Mouse (Mus musculus): ENCODE measurements around the gene Gm21915. TPM values are rescaled to one million over a fixed set of nuclear protein-coding genes. Genes with fewer than 3 reads are reported as not detected.

Gene Gm21915
- total RNA-seq (2015; ENCODE audit: low replicate concordance) (not detected in 2 replicates), total RNA-seq (2017; ENCODE audit: low replicate concordance) (not detected in 2 replicates)

DNA sequence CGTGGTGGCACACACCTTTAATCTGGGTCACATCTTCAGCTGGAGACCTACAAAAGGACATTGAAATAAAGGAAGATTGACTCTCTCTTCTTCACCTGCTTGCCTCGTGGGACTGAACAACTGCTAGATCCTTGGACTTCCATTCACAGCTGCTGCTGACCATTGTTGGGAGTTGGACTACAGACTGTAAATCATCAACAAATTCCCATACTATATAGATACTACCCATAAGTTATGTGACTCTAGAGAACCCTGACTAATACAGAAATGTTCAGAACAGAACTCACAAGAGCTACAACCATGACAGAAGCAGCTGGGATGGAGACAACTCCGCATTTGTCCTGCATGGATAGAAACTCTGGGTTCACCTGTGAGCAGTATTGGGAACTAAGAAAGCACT, at the start of gene Gm21915:
Gene Gm21915 (plus strand): TSS at position 301 of the 400 bp plus-strand sequence.
- no peak for ATAC-seq (replicated peaks; ENCODE audit: low FRiP score, poor library complexity, severe bottlenecking)

DNA sequence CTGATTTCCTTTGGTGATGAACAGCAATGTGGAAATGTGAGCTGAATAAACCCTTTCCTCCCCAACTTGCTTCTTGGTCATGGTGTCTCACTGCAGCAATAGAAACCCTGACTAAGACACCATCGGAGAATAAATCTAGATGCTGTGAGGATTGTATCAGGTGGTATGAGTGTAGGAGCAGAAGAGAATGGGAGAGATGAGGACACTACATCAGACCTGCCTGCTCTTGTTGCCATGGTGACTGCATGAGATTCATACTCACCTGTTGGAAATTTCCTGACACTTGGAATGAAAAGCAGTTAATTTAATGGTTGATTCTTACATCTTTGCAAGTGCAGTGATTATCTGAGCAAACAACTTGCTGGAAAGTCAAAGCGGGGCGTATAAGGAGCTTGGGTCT, 48.1 kb upstream of the Gm21915 start:
- no peak for ATAC-seq (replicated peaks; ENCODE audit: low FRiP score, poor library complexity, severe bottlenecking)

DNA sequence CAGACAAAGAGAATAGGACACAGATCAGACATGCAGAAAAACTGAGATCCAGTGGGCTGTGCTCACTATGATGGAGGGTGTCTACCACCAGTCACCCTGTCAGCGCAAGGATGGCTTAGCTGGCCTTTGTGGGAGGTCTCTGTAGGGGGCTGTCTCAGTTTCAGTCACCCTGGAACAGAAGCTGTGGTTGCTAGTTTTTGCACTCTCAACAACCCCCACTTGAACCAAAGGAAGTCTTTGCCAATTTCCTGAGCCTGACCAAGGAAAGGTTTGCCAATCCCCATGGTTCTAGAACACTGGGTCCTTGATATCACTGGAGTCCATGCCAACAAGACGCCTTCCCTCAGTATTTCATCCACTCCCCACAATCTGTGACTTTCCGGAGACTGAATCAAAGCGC, 47.6 kb upstream of the Gm21915 start:
- no peak for ATAC-seq (replicated peaks; ENCODE audit: low FRiP score, poor library complexity, severe bottlenecking)

DNA sequence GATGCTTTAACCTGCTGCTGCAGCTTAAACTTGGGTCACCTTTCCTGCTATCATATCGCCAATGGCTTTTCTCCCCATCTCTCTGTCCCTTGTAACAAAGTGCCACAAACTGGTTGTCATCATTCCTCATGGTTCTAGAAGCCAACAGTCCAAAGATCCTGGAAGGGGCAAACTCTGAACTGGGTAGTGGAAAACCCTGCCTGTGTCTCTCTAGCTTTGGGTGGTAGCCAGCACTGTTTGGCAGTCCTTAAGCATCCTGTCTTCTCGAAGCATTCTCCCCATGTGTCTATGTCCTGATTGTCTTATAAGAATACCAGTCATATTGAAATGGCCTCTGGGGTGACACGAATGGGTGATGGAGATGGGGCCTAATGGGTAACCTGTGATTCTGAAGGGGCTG, 45.1 kb upstream of the Gm21915 start:
- ATAC-seq (replicated peaks; ENCODE audit: low FRiP score, poor library complexity, severe bottlenecking), result no peak

DNA sequence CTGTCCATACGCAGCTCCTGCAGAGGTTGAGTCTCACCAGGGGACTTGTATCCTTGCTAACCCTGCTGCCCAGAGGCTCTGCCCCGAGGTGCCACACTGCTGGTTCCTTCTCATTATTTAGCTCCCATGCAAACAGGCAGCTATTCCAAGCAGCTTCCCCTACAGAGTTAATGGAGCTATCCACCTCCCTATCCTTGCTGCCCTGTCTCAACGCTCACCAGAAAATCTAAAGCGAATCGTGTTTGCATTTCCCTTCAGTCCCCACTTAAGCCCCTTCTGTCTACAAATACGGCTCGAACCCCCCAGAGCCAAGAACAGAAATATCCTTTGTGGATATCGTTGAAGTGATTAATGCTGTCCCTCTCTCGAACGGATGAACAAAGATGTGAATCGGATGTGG, 43.8 kb upstream of the Gm21915 start:
- ATAC-seq (replicated peaks; ENCODE audit: low FRiP score, poor library complexity, severe bottlenecking), result no peak

DNA sequence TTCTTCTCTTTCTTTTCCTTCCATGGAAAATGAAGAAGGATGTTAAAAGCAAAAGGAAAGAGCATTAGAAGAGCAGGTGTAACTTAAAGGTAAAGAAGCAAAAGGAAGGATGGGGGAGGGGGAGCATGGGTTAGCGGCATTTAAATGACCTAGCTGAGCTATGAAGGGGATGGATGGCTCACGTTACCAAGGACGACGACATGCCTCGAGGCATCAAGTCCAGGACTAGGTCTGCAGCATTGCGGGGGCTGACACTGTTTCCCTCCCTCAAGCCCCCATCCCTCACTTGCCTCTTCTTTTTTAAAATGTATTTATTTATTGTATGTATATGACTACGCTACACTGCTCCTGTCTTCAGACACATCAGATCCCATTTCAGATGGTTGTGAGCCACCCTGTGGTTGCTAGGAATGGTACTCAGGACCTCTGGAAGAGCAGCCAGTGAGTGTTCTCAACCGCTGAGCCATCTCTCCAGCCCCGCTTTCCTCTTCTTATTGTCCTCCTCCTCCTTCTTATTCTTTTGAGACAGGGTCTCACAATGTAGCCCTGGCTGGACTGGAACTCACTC, 43.2 kb upstream of the Gm21915 start:
- ATAC-seq (replicated peaks; ENCODE audit: low FRiP score, poor library complexity, severe bottlenecking), result no peak

DNA sequence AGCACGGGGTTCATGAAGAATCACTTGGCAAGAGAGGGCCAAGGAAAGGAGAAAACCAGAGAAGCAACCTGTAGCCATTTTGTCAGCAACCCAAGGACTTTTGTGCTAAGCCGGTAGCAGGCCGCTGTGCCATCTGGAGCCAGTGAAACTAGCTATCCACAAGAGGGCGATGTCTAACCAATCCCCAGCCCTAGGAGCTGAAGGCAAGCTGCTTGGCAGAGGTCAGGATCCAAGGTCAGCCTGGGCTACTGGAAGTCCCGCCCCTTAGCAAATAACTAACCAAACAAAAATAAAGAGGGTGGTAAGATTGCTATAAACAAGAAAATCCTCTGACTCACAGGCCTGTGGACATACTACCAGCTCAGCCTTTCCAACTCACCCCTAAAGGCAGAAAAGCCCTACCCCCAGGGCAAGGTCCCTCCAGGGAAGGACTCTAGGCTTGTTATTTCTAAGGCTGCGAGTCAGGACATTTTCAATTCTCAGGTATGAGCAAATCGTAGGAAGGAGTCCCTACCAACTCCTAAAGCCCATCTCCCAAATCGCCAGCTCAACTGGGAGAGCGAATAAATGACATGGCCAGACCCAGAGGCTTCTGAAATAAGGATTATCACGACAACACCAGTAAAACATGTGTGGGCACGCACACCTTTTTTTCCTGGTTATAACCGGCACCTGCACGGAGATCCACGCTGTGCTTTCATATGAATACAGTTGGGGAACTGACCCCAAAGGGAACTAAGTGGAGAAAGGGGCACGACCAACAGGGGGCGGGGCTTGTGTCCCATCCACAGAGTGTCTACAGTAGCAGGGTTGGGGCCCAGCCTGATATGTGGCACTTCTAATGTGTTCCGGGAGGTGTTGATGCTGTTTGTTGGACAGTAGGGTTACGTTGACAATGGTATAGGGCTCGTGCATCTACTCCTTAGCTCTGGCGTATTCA, 42.0 kb upstream of the Gm21915 start:
- no peak; the same call in 1 of the 2 replicates for ATAC-seq (replicated peaks; ENCODE audit: low FRiP score, poor library complexity, severe bottlenecking)

DNA sequence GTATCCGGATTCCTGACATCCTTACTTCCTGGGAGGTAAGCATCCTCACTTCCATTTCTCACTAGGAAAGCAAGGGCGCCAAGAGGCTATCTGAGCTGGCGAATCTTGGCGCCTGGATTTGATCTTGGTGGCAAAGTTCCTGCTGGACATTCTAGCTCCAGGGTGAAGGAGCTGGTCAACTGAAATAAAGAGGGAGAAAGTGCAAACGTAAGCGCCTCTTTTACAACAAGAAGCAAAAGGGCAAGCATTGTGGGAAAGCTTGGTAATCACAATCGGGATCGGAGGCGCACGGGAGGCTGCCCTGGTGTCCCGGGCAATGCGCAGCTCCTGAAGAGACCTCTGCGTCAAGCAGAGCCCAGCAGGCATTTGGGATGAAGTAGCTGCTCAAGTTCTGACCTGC, 41.0 kb upstream of the Gm21915 start:
- ATAC-seq (replicated peaks; ENCODE audit: low FRiP score, poor library complexity, severe bottlenecking), result no peak

DNA sequence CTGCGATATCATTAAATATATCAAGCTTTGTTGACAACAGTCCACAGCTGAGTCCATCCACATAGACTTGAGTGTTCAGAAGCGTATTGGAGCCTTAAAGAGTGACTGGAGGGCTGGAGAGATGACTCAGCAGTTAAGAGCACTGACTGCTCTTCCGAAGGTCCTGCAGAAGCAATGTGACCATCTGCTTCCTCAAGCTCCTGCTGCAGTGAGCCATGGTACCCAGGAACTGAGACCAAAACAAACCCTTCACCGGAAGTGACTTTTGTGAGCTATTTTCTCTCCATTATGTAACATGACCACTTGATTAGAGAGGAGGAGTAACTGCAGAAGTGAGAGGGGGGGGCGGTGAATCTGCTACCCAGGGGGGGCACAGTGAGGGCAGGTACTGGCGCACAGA, 39.3 kb upstream of the Gm21915 start:
- ATAC-seq (replicated peaks; ENCODE audit: low FRiP score, poor library complexity, severe bottlenecking), result no peak

DNA sequence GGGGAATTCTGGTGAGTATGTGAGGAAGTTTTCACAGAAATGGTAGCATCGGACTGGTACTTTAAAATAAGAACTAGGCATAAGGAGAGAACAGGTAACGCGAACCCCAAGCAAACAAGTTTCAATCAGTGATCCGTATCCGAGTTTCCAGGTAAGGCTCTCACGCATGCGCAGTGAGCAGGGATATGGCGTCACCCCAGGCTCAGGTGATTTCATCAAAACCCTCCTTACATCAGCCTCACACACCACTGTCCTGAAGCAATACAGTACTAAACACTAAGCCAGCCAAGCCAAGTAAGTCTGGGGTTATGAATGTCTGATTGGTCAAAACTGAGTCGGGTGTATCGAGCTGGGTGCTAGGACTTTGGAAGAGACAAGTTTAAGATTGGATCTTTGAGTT, 38.9 kb upstream of the Gm21915 start:
- no peak for ATAC-seq (replicated peaks; ENCODE audit: low FRiP score, poor library complexity, severe bottlenecking)

DNA sequence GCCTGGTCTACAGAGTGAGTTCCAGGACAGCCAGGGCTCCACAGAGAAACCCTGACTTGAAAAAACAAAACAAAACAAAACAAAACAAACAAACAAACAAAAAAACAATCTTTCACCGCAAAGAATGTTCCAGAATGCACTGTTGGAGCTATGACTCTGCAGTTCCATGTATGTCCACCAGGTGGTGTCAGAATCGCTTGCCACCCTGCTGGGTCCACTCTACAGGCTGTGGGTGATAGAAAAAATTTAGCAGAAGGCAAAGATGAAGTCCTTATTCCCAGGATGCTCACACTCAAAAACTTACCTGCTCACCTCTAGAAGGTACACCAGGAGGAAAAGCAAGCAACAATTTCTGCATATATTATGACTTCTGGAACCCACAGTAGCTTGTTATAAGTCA, 34.4 kb upstream of the Gm21915 start:
- ATAC-seq (replicated peaks; ENCODE audit: low FRiP score, poor library complexity, severe bottlenecking), result peak; percentile 72

DNA sequence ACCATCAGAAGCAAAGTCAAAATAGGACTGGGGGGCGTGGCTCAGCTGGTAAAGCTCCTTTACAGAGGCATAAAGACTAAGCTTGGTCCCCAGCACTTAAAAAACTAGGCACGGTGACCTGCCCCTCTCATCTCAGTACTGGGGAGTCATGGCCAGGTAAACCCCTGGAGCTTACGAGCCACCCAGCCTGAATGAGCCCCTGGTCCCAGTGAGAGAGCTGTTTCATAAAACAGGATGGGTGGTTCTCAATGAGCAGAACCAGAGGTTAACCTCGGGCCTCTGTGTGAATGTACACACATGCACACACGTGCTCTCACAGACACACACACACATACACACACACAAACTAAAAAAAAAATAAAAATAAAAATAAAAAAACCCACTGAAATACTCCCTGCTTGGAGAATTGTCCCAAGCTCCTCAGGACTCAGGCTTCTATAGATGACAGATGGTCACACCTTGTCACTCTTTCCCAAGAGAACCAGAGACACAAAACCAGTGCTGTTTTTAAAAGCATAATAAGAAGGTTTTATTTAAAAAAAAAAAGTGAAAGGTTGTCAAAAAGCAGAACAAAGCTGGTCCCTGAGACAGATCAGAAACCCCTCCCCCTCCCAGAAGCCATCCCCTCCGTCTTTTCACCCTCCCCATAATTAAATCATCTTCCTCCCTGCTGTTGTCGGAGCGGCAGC, 32.6 kb upstream of the Gm21915 start:
- ATAC-seq (replicated peaks; ENCODE audit: low FRiP score, poor library complexity, severe bottlenecking), result no peak

- no peak for ATAC-seq (replicated peaks; ENCODE audit: low FRiP score, poor library complexity, severe bottlenecking)
Observed at GRCm38 (mm10) chr9:40638394-40639049, 31.9 kb upstream of the Gm21915 start.

DNA sequence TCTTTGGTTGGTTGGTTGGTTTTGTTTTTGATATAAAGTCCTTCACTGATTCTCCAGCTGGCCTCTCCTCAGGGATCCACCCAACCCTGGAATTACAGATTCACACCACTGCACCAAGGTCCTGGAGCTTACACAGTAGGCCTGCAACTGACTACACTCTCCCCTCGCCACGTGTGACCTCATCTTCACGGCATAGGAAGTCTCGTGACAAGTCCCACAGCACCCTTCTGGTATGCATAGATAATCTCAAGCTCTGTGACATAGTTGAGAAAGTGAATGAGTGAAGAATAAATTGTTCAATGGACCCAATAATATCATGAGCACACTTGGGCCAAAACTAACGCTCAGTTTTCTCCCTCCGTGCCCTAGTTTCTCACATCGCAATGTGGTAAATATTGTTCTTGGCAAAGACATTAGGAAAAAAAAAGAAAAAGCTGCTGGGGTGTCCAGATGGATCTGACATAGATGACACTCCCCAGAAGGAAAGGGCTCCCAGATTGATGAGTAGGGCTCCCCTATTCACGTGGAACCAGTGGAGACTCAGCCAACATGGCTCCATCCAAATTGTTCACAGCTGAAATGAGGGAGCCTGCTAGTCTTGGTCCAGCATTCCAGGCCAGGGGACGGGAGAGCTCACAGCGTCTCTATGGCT, 30.8 kb upstream of the Gm21915 start:
- ATAC-seq (replicated peaks; ENCODE audit: low FRiP score, poor library complexity, severe bottlenecking), result no peak

- ATAC-seq (replicated peaks; ENCODE audit: low FRiP score, poor library complexity, severe bottlenecking), result no peak
Observed at GRCm38 (mm10) chr9:40641318-40641717, 29.1 kb upstream of the Gm21915 start.

DNA sequence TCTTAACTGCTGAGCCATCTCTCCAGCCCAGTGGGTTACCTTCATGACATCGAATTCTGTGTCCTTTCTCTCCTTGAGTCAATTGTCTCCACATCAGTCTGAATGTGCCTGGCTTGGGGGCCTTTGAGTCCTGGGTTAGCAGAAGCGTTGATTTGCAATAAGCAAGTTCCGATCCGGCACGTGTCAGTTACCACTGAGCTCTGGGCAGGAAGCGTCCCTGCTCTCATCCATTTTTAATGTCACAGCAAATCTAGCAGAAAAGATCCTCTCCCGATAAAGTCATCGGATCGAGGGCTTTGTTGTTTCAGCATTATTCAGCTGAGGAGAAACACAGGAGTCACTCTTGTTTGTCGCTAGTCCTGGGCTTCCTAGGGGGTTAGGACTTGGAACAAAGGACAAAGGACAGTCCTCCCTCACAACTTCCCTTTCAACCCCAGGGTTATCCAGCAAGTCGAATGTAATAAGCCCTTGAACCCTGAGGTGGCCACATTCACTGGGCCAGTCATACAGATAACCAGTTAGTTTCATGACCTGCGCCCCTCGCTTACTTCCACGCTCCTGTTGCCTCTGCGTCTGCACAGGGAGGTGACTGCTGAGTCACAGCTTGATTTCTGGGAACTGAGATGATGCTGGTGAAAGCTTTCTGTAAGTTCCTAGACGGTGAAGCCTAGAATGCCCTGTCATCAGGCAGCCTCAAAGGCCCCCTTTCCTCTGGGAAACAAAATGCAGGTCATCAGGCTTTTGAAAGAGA, 27.8 kb upstream of the Gm21915 start:
- no peak for ATAC-seq (replicated peaks; ENCODE audit: low FRiP score, poor library complexity, severe bottlenecking)

GRCm38 (mm10) chr9:40649444-40649843, 21.0 kb upstream of the Gm21915 start:
- ATAC-seq (replicated peaks; ENCODE audit: low FRiP score, poor library complexity, severe bottlenecking), result no peak

DNA sequence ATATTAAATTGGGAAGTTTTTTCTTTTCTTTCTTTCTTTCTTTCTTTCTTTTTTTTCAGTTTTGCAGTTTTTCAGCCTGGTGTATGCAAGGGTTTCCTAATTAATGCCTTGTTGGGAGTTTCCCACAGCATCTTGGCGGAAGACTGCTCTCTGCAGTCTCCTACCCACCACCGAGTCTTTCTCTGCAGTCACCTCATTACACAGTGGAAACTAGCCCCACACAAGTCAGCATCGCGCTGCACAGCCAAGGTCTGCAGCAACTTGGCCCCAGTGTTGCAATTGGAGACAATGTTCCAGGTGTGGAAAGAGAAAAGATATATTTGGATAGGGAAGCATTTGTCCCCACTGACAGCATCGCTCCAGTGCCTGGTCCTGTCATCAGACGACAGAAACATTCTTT, 20.4 kb upstream of the Gm21915 start:
- no peak for ATAC-seq (replicated peaks; ENCODE audit: low FRiP score, poor library complexity, severe bottlenecking)

- no peak for ATAC-seq (replicated peaks; ENCODE audit: low FRiP score, poor library complexity, severe bottlenecking)
Observed at GRCm38 (mm10) chr9:40651239-40651859, 19.1 kb upstream of the Gm21915 start.
